Mouse (Mus musculus): ENCODE measurements at regions not wholly inside any gene's neighbourhood (a gene's known extent, or its start where the extent isn't known, plus 50 kb on each side); places are given as distances from the start of the nearest gene placed in this dataset.
A peak's percentile ranks its signal among the peaks of the same experiment; 100 is the strongest.

DNA sequence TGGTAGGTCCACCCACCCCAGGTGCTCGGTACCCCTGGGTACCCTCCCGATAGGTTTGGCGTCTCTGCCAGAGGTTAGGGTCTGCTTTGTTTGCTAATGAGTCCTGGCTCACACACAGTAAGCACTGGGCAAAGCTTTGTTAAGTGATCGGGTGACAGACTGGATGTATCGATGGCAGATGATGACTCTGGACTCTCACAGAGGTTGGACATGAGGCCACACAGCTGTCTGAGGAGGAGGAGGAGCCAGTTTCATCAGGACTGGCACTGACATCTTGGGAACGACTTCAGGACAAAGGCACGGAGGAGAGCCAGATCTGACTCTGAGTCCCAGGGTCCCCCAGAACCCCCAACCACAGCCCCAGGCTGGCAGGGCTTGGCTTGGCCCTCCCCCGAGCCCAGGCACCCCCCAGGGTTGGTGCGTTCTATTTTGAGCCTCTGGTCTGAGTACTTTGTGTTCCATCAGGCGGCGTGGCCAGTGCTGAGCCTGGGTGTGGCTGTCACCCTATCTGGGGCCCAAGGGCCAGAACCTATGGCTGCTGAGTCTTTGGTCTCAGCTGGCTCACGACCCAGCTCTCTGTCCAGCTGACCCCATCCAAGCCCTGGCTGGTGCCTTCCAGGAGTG, 67.6 kb upstream of the Tmem189 start:
- no peak for DNase-seq (ENCODE audit: low spot score)

DNA sequence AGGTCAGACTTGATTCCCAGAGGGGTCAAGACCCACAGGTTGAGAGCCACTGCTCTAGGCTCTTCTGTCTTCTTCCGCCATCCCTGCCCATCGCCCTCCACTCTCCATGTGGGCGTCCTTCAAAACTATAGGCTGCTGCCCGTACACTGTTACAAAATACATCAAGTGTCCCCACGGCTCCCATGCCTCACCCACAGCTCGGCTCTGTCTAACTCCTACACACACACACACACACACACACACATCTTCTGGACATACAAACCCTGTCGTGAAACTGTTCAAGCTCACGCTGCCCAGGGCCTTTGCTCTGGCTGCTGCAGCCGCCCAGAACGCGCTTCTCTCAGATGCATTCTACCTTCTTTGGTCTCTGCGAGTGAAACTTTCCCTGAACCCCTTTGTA, 67.1 kb upstream of the Tmem189 start:
- DNase-seq (ENCODE audit: low spot score) = no peak

DNA sequence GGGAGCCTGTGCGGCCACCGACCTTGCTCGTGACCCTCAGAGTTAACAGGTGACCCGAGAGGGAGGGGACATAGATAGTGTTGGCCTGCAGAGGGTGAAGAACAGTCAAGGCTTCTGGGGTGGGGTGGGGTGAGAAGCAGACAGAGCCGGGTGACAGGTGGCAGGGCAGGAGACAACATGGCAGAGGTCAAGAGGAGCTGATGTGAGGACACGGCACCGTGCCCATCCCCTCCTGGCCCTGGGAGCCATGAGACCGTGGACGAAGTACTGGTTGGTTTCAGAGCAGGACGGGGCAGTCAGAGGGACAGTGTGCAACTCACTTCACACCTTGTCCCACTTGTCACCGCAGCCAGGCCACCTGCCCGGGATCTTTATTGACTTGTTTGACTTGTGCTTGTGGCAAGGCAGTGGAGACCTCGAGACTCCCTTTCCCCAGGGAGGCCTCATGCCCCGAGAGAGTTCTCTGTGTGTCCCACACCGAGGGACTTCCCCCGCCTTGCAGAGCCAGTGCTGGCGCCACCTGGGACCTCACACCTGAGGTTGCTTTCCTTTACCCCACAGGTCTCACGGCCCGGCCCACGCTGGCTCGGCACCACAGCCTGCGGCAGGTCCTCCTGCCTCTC, 65.4 kb upstream of the Tmem189 start:
- DNase-seq (ENCODE audit: low spot score) = no peak

DNA sequence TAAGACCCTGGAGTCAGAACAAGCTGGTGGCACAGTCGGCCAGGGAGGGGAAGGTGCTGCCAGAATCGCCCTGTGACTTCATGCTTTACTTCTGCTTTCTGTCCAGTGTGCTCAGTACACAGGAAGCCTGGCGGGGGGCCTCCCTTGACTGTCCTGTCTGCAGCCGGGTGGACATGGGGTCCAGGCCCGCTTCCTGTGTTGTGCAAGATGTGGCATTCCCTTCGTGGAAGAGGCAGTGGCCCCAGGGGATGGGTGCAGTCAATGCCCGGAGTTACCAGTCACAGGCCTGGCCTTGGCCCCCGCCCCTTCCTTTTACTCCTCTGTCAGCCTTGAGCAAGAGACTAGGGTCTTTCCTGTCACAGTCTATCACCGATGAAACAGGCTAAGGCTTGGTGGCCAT, 64.3 kb upstream of the Tmem189 start:
- DNase-seq (ENCODE audit: low spot score) = no peak

DNA sequence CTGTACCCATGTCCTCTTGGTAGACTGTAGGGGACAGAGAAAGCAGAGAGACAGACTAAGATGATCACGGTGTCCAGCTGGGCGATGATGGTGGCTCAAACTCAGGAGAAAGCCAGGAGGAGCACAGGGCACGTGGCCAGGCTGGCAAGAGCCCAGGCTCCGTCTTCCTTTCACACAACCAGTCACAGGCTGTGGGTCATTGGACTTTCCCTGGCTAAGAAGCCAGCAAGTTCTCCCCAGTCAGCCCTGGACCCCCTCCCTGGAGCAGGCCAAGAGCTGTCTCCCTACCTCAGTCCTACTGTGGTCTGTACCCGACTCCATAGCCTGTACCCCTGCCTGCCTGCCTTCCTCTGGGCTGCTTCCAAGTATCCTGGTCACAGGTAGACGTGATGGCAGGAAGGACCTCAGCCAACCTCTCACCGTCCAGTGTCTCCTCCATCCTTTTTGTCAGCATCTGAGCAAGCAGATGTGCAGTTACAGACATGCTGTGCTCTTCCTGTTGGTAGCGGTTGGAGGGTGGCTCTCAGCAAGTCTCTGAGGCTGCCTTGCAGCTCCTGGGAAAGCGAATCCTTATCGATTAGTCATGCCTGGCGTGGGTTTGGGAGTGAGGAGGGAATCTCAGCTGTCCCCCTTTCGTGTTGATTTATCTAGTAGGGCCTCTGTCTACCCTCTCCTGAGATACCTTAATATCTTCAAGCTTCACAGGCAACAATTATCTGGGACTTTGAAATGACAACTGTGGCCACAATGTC, 63.4 kb upstream of the Tmem189 start:
- no peak for DNase-seq (ENCODE audit: low spot score)

DNA sequence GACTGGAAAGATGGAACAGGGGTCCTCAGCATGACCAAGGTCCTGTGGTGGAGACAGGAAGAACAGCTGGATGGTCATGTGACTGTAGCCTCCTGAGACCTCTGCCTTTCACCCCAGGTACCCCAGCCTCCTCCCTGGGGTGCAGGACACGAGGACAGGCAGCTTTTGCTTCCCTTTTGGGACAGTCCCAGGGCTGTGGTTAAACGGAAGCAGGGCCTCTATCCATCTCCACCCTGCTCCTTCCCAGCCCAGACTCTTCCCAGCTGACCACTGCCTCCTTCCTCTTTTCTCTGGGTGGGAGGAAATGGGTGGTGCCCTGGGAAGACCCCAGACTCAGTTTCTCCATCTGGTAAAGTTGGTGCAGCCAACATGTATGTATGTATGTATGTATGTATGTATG, 62.0 kb upstream of the Tmem189 start:
- DNase-seq (ENCODE audit: low spot score) = no peak

DNA sequence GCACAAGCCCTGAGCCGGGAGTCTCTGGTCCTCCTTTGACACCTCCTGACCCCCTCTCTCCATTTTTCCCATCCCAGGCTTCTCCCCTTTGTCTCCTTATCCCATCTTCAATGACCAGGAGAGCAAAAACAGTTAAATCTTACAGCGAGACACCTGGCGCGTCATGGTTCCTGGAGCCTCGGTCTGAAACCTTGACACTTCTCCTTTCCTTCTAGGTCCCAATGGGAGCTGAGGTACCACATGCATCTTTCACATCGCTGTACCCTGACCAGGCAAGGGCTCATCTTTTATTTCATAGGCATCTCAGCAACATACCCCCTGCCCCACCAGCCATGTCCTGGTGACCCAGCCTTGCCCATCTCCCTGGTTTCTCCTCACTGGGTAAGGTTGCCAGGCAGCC, 58.7 kb upstream of the Tmem189 start:
- DNase-seq (ENCODE audit: low spot score) = no peak

DNA sequence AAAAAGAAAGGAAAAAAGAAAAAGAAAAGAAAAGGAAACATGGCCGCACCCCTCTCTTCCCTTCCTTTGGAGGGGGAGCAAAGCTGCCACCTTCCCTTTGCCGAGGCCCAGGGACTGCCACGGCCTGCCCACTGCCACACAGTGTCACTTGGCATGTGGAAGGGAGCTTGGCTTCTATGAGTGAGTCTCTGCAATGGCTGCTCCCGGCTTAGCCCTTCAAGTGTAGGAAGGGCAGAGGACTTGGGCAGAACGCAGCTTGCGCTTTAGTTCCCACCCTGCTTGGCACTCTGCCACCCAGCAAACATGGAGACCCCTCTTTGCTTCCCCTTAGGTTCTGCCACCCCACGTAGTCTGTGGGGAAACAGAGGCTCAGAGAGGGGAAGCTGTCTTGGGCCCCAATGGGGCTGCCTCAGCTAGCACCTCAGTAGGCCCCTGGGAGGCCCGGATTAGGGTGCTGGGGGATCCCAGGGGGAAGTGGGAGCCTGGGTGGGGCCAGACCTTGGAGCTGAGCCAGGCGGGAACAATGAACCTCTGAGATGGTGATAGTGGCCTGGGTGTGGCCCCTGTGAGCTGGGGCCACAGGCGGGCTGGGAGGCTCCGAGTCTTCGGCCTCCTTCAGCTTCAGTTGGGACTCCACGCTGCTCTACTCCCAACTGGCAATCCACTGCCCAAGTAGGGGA, 57.7 kb upstream of the Tmem189 start:
- DNase-seq (ENCODE audit: low spot score) = peak; percentile 40

DNA sequence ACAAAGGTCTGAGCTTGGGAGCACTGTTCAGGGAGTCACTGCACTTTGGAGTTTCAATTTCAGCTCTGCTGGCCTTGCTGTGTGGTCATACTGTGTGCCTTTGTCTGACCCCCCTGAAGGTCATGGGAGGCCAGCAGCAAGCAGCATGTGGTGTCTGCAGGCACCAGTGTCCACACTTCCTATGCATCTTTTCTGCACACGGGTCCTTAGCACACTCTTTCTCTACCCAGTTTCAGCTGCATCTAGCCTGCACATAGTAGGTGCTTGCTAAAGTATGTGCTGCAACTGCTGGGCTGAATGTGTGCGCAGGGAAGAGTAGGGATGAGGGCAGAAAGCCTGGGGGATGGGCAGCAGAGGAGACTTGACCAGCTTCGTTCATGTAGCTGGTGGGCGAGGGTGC, 56.7 kb upstream of the Tmem189 start:
- DNase-seq (ENCODE audit: low spot score) = no peak

DNA sequence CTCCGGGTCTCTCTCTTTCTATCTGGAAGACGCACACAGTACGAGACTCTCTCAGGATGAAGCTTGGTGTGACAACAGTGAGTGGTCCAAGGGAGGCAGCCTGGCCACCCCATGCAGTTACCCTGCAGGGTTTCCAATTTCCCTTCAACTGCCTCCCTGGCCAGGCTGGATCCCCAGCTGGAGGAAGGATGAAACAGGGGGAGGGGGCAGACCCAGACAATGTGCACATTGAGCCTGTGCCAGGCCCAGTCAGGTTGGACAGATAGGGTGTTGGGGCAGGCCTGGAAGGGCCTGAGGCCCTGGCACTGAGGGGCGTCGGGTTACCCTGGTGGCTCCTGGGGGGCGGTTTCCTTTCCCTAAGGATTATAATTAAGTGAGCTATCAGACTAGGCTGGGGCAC, 55.8 kb upstream of the Tmem189 start:
- no peak for DNase-seq (ENCODE audit: low spot score)

DNA sequence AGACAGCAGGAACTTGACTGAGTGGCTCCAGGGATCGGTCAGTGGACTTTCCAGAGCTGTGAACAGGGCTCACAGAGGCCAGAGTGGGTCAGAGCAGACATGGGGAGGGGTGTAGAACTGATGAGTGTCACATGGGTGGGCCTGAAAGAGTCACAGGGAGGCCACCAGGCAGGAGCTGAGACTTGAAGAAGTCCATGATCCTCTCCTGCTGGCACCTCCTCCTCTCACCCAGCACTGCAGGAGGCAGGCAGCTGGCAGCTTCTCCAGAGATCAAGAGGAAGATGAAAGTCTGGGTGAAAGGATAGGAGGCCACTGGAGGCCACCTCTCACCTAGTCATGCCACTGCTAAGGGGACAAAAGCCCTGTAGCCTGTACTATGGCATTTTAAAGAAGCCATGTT, 54.5 kb upstream of the Tmem189 start:
- no peak for DNase-seq (ENCODE audit: low spot score)

DNA sequence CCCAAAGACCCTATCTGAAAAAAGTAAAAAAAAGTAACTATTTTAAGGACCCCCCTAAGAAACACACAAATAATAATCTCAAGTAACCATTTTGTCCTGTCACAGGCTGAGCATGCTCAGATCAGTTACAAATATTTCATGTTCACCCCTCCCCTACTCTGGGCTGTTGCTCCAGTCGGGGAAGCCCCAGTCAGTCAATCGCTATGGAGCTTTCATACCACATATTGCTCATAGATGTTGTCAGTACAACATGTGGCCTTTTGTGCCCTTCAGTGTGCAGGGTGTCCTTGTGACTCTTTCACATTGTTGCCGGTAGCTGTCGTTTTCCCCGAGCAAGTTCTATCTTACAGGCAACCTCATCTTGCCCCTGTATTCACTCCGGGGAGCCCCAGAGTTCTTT, 52.9 kb upstream of the Tmem189 start:
- DNase-seq (ENCODE audit: low spot score) = no peak

DNA sequence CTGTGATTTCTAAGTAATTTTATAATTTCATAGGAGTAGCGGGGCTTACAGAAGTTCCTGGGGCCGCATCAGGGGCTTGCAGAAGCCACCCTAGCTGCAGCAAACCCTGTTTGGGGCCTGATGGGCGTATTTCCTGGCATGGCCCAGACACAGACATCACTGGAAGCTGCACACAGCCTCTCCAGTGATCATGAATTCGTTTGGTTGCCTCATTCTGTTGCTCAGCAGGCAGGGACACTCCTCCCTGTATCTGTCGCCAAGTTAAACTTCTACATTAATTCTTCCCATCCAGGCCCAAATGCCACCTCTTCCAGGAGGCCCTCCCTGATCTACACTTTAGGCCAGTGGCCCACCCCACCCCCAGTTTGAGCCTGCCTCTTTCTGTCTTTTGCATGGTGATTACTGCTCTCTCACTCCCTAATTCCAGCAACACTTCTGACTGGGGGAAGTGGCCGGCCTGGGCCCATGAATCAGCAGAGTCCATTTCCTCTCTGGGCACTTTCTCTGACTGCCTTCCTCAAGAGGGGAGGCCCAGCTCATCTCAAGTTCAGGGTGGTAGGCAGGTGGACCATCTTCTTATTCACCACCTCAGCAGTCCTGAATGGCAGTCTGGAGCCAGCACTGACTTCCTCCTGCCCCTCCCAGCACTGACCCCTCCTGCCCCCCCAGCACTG, 51.0 kb upstream of the Tmem189 start:
- DNase-seq (ENCODE audit: low spot score) = no peak
